Mouse (Mus musculus): ENCODE results near the gene Usf1. TPM values are rescaled to one million over a fixed set of nuclear protein-coding genes. Genes with fewer than 3 reads are reported as not detected.

Gene Usf1
- total and polyA plus RNA-seq, 2 experiments from 2014 or later, result 141 to 148 TPM

GRCm38 (mm10) chr1:171425126-171425525, 14.0 kb downstream of the Usf1 start:
- H3K27ac ChIP-seq, result no peak overlapping the region
- H3K27me3 ChIP-seq (ENCODE audit: insufficient read depth, low read length), result no peaks in the 10 kb centered on the region
- no peaks in the 10 kb centered on the region for H3K4me1 ChIP-seq (ENCODE audit: insufficient read depth, low read length)
- 86% methylated on average over 4 of the region's 4 CpGs for WGBS
- H3K9ac ChIP-seq (replicated peaks; ENCODE audit: low read length), result no peak overlapping the region
- no peaks in the 10 kb centered on the region; the same call in 1 of the 2 replicates for H3K36me3 ChIP-seq (ENCODE audit: insufficient read depth, low read length)
- TF ChIP-seq CTCF (IDR thresholded peaks at IDR 0.05; ENCODE audit: low read depth), result no peak
- DNase-seq (ENCODE audit: low spot score) (no peak), ATAC-seq (no peak)
- H3K4me3 ChIP-seq (ENCODE audit: low read length), result no peak overlapping the region
- H3K4me2 ChIP-seq (ENCODE audit: low read depth, low read length), result no peak overlapping the region
- peaks cover 3% of the 10 kb centered on the region; the same call in 1 of the 2 replicates for H3K9me3 ChIP-seq (ENCODE audit: low read length)

DNA sequence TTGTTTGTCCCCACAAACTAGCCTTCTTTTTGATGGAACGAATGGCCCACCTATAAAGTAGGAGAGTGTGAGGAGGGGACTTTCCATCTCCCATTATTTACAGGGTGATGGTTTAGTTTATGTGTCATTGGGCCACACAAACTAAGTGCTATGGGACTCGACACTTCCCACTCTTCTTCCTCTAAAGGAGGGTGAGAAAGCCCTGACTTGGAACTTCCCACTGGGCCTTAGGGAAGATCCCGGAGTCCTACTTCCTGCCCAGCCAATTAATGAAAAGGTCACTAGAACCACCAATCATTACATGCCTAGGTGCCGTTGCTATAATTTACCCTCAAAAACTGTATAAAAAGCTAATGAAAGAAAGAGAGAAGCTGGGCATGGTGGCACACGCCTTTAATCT, 21.0 kb downstream of the Usf1 start:
- no peak for TF ChIP-seq CTCF (IDR thresholded peaks at IDR 0.05; ENCODE audit: low read depth)
- peaks cover 3% of the 10 kb centered on the region; the same call in 1 of the 2 replicates for H3K9me3 ChIP-seq (ENCODE audit: low read length)
- 82% methylated on average over 5 of the region's 5 CpGs for WGBS
- no peaks in the 10 kb centered on the region for H3K27me3 ChIP-seq (ENCODE audit: insufficient read depth, low read length)
- no peak overlapping the region for H3K9ac ChIP-seq (replicated peaks; ENCODE audit: low read length)
- no peak for DNase-seq (ENCODE audit: low spot score)
- 0 out of 2 replicates have a peak, but pooled peaks cover 2% of the 10 kb centered on the region for H3K4me1 ChIP-seq (ENCODE audit: insufficient read depth, low read length)
- ATAC-seq, result no peak
- no peak overlapping the region for H3K27ac ChIP-seq
- H3K4me2 ChIP-seq (ENCODE audit: low read depth, low read length), result no peak overlapping the region
- H3K4me3 ChIP-seq (ENCODE audit: low read length), result no peak overlapping the region
- H3K36me3 ChIP-seq (ENCODE audit: insufficient read depth, low read length), result no peaks in the 10 kb centered on the region

GRCm38 (mm10) chr1:171435288-171435814, 24.2 kb downstream of the Usf1 start:
- no peak overlapping the region for H3K9ac ChIP-seq (replicated peaks; ENCODE audit: low read length)
- 62% methylated on average over 7 of the region's 7 CpGs for WGBS
- no peak for ATAC-seq

GRCm38 (mm10) chr1:171435974-171436373, 24.9 kb downstream of the Usf1 start:
- no peak for TF ChIP-seq CTCF (IDR thresholded peaks at IDR 0.05; ENCODE audit: low read depth)
- Histone ChIP-seq H3K27me3 (ENCODE audit: insufficient read depth, low read length) (no peaks in the 10 kb centered on the region), H3K4me3 (ENCODE audit: low read length) (no peak overlapping the region), H3K9me3 (ENCODE audit: low read length) (no peaks in the 10 kb centered on the region), H3K27ac (no peak overlapping the region), H3K4me2 (ENCODE audit: low read depth, low read length) (no peak overlapping the region), H3K9ac (replicated peaks; ENCODE audit: low read length) (no peak overlapping the region), H3K36me3 (ENCODE audit: insufficient read depth, low read length) (no peaks in the 10 kb centered on the region), H3K4me1 (ENCODE audit: insufficient read depth, low read length) (0 out of 2 replicates have a peak, but pooled peaks cover 5% of the 10 kb centered on the region)
- no peak for DNase-seq (ENCODE audit: low spot score)
- 73% methylated on average over 1 of the region's 1 CpGs for WGBS
- ATAC-seq, result no peak

More at GRCm38 (mm10) chr1:171435288-171435814, 24.2 kb downstream of the Usf1 start:
- Histone ChIP-seq H3K4me1 (ENCODE audit: insufficient read depth, low read length) (0 out of 2 replicates have a peak, but pooled peaks cover 5% of the 10 kb centered on the region), H3K4me2 (ENCODE audit: low read depth, low read length) (no peak overlapping the region), H3K36me3 (ENCODE audit: insufficient read depth, low read length) (no peaks in the 10 kb centered on the region), H3K4me3 (ENCODE audit: low read length) (no peak overlapping the region), H3K27me3 (ENCODE audit: insufficient read depth, low read length) (no peaks in the 10 kb centered on the region), H3K27ac (no peak overlapping the region), H3K9me3 (ENCODE audit: low read length) (no peaks in the 10 kb centered on the region)
- TF ChIP-seq CTCF (IDR thresholded peaks at IDR 0.05; ENCODE audit: low read depth), result no peak
- no peak for DNase-seq (ENCODE audit: low spot score)

DNA sequence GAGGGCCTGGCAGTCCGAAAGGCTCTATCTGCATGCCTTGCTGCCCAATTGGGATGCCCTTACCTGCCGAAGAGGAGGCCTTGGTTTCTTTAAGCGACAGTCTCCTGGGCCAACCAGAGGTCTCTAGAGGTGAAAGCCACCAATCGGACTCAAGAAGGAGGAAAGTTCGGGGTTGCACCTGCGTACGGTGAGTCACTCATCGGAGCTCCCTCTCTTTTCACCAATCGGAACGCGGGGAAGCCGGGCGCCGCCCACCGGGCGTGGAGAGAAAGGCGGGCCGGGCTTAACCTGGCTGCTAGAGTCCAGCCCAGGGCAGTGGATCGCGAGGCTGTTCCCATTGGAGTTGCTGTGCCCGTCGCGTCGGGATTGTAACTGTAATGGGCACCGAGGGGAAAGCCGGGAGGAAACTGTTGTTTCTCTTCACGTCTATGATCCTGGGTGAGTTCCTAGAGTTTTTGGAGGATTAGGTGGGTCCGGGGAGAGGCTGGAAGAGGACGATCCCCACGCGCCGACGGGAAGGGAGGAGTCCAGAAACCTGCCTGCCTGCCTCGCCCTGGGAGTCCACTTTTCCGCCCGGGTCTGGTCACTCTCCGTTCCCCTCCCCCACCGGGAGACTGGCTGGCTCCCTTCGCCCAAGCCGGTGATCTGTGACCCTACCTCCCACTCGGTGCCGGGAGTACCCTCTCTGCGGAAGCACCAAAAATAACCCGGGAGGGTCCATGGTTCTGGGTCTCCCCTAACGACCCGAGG, 26.3 kb downstream of the Usf1 start, which contains the start of gene F11r:
Gene F11r, plus strand, starts transcription at position 272 of the 750 bp plus-strand sequence.
- Histone ChIP-seq H3K27me3 (ENCODE audit: insufficient read depth, low read length) (no peaks in the 10 kb centered on the region), H3K9ac (replicated peaks; ENCODE audit: low read length) (peak within 1 kb of the TSS; percentile 51; the same call in 1 of the 2 replicates), H3K4me3 (ENCODE audit: low read length) (peak within 1 kb of the TSS; percentile 42), H3K4me2 (ENCODE audit: low read depth, low read length) (peak within 1 kb of the TSS; percentile 55), H3K9me3 (ENCODE audit: low read length) (no peaks in the 10 kb centered on the region), H3K27ac (no peak within 1 kb of the TSS), H3K36me3 (ENCODE audit: insufficient read depth, low read length) (no peaks in the 10 kb centered on the region), H3K4me1 (ENCODE audit: insufficient read depth, low read length) (0 out of 2 replicates have a peak, but pooled peaks cover 5% of the 10 kb centered on the region)
- ATAC-seq (peak; percentile 72), DNase-seq (ENCODE audit: low spot score) (peak; percentile 63)
- TF ChIP-seq CTCF (IDR thresholded peaks at IDR 0.05; ENCODE audit: low read depth), result peak; percentile 15; the same call in 1 of the 2 replicates
- WGBS, result 2% methylated on average over 46 of the region's 46 CpGs

GRCm38 (mm10) chr1:171438014-171438670, 27.0 kb downstream of the Usf1 start:
- no peaks in the 10 kb centered on the region for H3K36me3 ChIP-seq (ENCODE audit: insufficient read depth, low read length)
- WGBS, result 8% methylated on average over 18 of the region's 18 CpGs
- peak overlapping the region; percentile 42 for H3K4me3 ChIP-seq (ENCODE audit: low read length)
- DNase-seq (ENCODE audit: low spot score) (no peak), ATAC-seq (no peak)
- 0 out of 2 replicates have a peak, but pooled peaks cover 5% of the 10 kb centered on the region for H3K4me1 ChIP-seq (ENCODE audit: insufficient read depth, low read length)
- no peak overlapping the region for H3K27ac ChIP-seq
- TF ChIP-seq CTCF (IDR thresholded peaks at IDR 0.05; ENCODE audit: low read depth), result no peak
- no peaks in the 10 kb centered on the region for H3K27me3 ChIP-seq (ENCODE audit: insufficient read depth, low read length)
- H3K9me3 ChIP-seq (ENCODE audit: low read length), result no peaks in the 10 kb centered on the region
- H3K4me2 ChIP-seq (ENCODE audit: low read depth, low read length), result peak overlapping the region; percentile 55
- H3K9ac ChIP-seq (replicated peaks; ENCODE audit: low read length), result peak overlapping the region; percentile 51; the same call in 1 of the 2 replicates
